Mouse (Mus musculus): ENCODE data around the gene Ucp1. TPM values are rescaled to one million over a fixed set of nuclear protein-coding genes. Genes with fewer than 3 reads are reported as not detected.
"Not testable (repeated sequence)": the region's sequence is repeated elsewhere in the genome, so short reads cannot be mapped to it uniquely, and the experiment has no call there.

Ucp1 gene
- polyA plus RNA-seq, 2 experiments, result 0.05 TPM; not detected in 1

DNA sequence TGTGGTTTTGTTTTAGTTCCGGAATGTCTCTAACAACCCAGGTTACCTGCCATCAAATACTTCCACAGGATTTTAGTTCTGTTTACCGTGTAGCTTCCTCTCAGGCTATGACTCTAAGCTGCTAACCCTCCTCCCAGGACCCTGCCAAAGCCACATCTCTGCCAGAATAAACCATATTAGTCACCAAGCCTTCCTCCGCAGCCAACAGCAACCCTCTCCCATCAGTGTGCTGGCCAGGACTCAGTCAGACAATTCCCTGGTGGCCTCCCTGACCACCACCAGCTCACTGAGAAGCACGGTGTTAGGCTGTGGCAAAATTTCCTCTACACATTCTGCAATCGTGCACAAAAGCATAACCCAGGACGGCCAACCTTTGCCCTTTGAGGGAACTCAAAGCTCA lies 11.7 kb upstream of the Ucp1 start:
- WGBS, result 82% methylated on average over 6 of the region's 6 CpGs
- no peaks in the 10 kb centered on the region for H3K27me3 ChIP-seq (ENCODE audit: control insufficient read depth, insufficient read depth, low read length)
- no peaks in the 10 kb centered on the region for H3K9me3 ChIP-seq (ENCODE audit: control insufficient read depth, low read length)
- H3K4me3 ChIP-seq (replicated peaks; ENCODE audit: low read length), result no peak overlapping the region
- H3K36me3 ChIP-seq (ENCODE audit: control insufficient read depth, insufficient read depth, low read length), result no peaks in the 10 kb centered on the region
- H3K4me2 ChIP-seq (replicated peaks; ENCODE audit: low read depth, low read length, severe bottlenecking), result no peak overlapping the region
- H3K9ac ChIP-seq (ENCODE audit: low read depth, low read length, severe bottlenecking), result no peak overlapping the region
- TF ChIP-seq POLR2A (IDR thresholded peaks at IDR 0.05; ENCODE audit: borderline replicate concordance, extremely low read depth, insufficient read depth, insufficient read length), result no peak
- ATAC-seq (ENCODE audit: low FRiP score, low read depth), result no peak
- no peak for DNase-seq (ENCODE audit: low spot score)
- no peak overlapping the region for H3K27ac ChIP-seq (replicated peaks; ENCODE audit: low read depth, low read length)
- H3K4me1 ChIP-seq (ENCODE audit: control insufficient read depth, insufficient read depth, low read length), result no peaks in the 10 kb centered on the region

DNA sequence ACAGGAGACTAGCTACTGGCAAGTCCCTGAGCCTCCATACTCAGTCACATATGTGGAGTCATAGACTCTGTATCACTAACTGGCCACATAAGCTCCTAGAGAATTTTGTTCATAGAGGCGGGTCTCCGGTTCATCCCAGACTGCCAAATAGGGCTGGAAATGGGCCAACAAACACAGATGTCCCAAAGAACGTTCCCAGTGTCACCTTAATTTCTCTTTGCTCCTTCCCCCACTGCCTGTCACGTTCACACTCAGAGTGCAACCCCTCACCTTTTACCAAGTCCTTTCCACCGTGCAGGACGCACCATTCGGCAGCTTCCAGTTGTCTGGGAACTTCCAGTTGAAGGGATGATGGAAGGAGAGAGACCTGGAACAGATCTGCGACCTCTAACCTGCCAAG lies 4.8 kb upstream of the Ucp1 start:
- no peak overlapping the region for H3K4me2 ChIP-seq (replicated peaks; ENCODE audit: low read depth, low read length, severe bottlenecking)
- no peak overlapping the region for H3K4me3 ChIP-seq (replicated peaks; ENCODE audit: low read length)
- no peaks in the 10 kb centered on the region for H3K4me1 ChIP-seq (ENCODE audit: control insufficient read depth, insufficient read depth, low read length)
- no peaks in the 10 kb centered on the region for H3K36me3 ChIP-seq (ENCODE audit: control insufficient read depth, insufficient read depth, low read length)
- no peaks in the 10 kb centered on the region for H3K9me3 ChIP-seq (ENCODE audit: control insufficient read depth, low read length)
- no peak for ATAC-seq (ENCODE audit: low FRiP score, low read depth)
- DNase-seq (ENCODE audit: low spot score), result no peak
- TF ChIP-seq POLR2A (IDR thresholded peaks at IDR 0.05; ENCODE audit: borderline replicate concordance, extremely low read depth, insufficient read depth, insufficient read length), result no peak
- no peak overlapping the region for H3K9ac ChIP-seq (ENCODE audit: low read depth, low read length, severe bottlenecking)
- H3K27me3 ChIP-seq (ENCODE audit: control insufficient read depth, insufficient read depth, low read length), result peaks cover 18% of the 10 kb centered on the region
- WGBS, result 83% methylated on average over 8 of the region's 8 CpGs
- no peak overlapping the region for H3K27ac ChIP-seq (replicated peaks; ENCODE audit: low read depth, low read length)

DNA sequence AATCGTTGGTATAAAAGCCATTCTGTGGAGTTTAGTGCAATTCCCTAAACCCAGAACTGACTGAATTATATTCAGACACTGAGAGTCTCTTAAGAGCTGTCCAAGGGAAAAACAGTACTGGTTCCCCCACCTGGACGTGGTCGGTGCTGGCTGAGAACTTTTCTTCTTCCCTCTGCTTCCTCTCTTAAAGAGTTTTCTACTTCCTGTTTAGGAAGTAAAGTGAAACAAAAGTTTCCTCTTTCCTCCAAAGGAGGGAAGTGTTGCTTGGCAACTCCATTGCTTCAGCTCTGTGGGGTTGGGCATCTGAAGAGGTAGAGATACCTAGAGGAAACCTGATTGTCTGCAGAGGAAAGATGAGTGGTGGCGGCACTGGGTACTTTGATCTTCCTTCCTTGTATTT lies 7.2 kb downstream of the Ucp1 start:
- Histone ChIP-seq H3K4me1 (ENCODE audit: control insufficient read depth, insufficient read depth, low read length) (no peaks in the 10 kb centered on the region), H3K9me3 (ENCODE audit: control insufficient read depth, low read length) (no peaks in the 10 kb centered on the region), H3K27ac (replicated peaks; ENCODE audit: low read depth, low read length) (no peak overlapping the region), H3K9ac (ENCODE audit: low read depth, low read length, severe bottlenecking) (no peak overlapping the region), H3K36me3 (ENCODE audit: control insufficient read depth, insufficient read depth, low read length) (no peaks in the 10 kb centered on the region), H3K27me3 (ENCODE audit: control insufficient read depth, insufficient read depth, low read length) (no peaks in the 10 kb centered on the region), H3K4me3 (replicated peaks; ENCODE audit: low read length) (no peak overlapping the region), H3K4me2 (replicated peaks; ENCODE audit: low read depth, low read length, severe bottlenecking) (no peak overlapping the region)
- DNase-seq (ENCODE audit: low spot score) (no peak), ATAC-seq (ENCODE audit: low FRiP score, low read depth) (no peak)
- no peak for TF ChIP-seq POLR2A (IDR thresholded peaks at IDR 0.05; ENCODE audit: borderline replicate concordance, extremely low read depth, insufficient read depth, insufficient read length)
- WGBS, result 74% methylated on average over 4 of the region's 4 CpGs

DNA sequence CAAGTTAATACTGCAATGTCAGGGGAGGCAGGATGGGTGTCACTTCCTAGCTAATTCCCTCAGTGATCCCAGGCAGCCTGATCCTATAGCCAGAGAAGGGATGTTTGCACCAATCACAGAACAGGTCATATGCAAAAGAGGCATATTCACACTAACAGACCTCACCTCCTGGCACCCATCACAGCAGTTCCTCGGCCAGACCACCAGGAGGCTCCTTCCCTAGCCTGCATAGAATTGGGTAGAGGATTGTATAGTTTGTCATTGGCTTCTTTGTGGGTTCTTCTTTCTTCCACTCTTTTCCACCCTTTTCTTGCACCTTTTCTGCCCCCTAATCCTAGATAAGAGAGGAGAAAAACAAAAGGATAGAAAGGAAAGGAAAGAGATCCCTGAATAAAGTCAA lies 10.0 kb downstream of the Ucp1 start:
- WGBS, result 60% methylated on average over 1 of the region's 1 CpGs
- DNase-seq (ENCODE audit: low spot score), result no peak
- H3K4me2 ChIP-seq (replicated peaks; ENCODE audit: low read depth, low read length, severe bottlenecking), result no peak overlapping the region

DNA sequence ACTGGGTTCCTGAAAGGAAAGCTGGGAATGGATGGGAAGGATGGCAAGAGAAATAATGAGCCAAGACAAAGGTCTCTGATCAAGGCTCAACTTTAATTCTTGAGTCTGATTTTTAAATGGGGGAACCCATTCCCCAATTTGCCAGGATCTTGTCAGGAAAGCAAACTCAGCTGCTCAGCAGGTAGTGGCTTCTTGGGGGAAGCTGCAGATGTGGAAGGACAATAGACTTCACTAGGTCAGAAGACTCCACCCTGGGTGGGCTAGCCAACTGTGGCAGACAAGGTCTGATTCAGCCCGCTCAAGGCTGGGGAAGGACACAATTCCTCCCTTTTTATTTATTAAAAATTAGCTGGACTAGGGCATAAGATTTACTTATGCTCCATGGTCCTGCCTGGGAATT lies 14.8 kb downstream of the Ucp1 start:
- WGBS, result 100% methylated on average over 1 of the region's 1 CpGs
- TF ChIP-seq POLR2A (IDR thresholded peaks at IDR 0.05; ENCODE audit: borderline replicate concordance, extremely low read depth, insufficient read depth, insufficient read length), result no peak
- ATAC-seq (ENCODE audit: low FRiP score, low read depth), result no peak

More for the DNA sequence above, 10.0 kb downstream of the Ucp1 start:
- TF ChIP-seq POLR2A (IDR thresholded peaks at IDR 0.05; ENCODE audit: borderline replicate concordance, extremely low read depth, insufficient read depth, insufficient read length), result no peak
- Histone ChIP-seq H3K9me3 (ENCODE audit: control insufficient read depth, low read length) (no peaks in the 10 kb centered on the region), H3K36me3 (ENCODE audit: control insufficient read depth, insufficient read depth, low read length) (no peaks in the 10 kb centered on the region), H3K4me3 (replicated peaks; ENCODE audit: low read length) (no peak overlapping the region), H3K9ac (ENCODE audit: low read depth, low read length, severe bottlenecking) (no peak overlapping the region), H3K4me1 (ENCODE audit: control insufficient read depth, insufficient read depth, low read length) (no peaks in the 10 kb centered on the region), H3K27ac (replicated peaks; ENCODE audit: low read depth, low read length) (no peak overlapping the region), H3K27me3 (ENCODE audit: control insufficient read depth, insufficient read depth, low read length) (no peaks in the 10 kb centered on the region)
- ATAC-seq (ENCODE audit: low FRiP score, low read depth), result no peak

DNA sequence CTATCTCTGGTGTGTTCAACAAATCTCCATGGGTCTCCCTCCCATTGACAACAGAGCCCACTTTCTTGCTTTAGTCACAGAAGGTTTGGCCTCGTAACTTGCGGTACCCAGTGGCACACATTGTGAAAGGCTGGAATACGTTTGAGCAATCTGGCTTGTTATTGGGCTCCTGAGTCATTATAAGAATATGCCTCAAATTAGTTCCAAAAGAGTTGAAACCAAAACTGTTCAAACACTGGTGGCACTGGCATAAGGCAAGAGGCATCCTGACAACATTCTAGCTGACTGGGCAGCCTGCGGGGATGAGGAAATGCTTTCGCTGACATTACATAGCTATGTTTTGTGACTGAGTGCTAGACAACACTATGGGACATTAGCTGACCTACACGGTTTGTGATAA lies 19.7 kb downstream of the Ucp1 start:
- Histone ChIP-seq H3K9ac (ENCODE audit: low read depth, low read length, severe bottlenecking) (no peak overlapping the region), H3K4me3 (replicated peaks; ENCODE audit: low read length) (no peak overlapping the region), H3K27ac (replicated peaks; ENCODE audit: low read depth, low read length) (no peak overlapping the region), H3K27me3 (ENCODE audit: control insufficient read depth, insufficient read depth, low read length) (no peaks in the 10 kb centered on the region), H3K4me1 (ENCODE audit: control insufficient read depth, insufficient read depth, low read length) (no peaks in the 10 kb centered on the region), H3K9me3 (ENCODE audit: control insufficient read depth, low read length) (no peaks in the 10 kb centered on the region), H3K4me2 (replicated peaks; ENCODE audit: low read depth, low read length, severe bottlenecking) (no peak overlapping the region), H3K36me3 (ENCODE audit: control insufficient read depth, insufficient read depth, low read length) (peaks cover 5% of the 10 kb centered on the region; the same call in 1 of the 2 replicates)
- DNase-seq (ENCODE audit: low spot score) (no peak), ATAC-seq (ENCODE audit: low FRiP score, low read depth) (no peak)
- TF ChIP-seq POLR2A (IDR thresholded peaks at IDR 0.05; ENCODE audit: borderline replicate concordance, extremely low read depth, insufficient read depth, insufficient read length), result no peak
- WGBS, result 78% methylated on average over 6 of the region's 6 CpGs

More for the DNA sequence above, 14.8 kb downstream of the Ucp1 start:
- no peak overlapping the region for H3K27ac ChIP-seq (replicated peaks; ENCODE audit: low read depth, low read length)
- DNase-seq (ENCODE audit: low spot score), result no peak
- no peak overlapping the region for H3K4me2 ChIP-seq (replicated peaks; ENCODE audit: low read depth, low read length, severe bottlenecking)
- no peak overlapping the region for H3K9ac ChIP-seq (ENCODE audit: low read depth, low read length, severe bottlenecking)
- H3K27me3 ChIP-seq (ENCODE audit: control insufficient read depth, insufficient read depth, low read length), result no peaks in the 10 kb centered on the region
- no peaks in the 10 kb centered on the region for H3K4me1 ChIP-seq (ENCODE audit: control insufficient read depth, insufficient read depth, low read length)
- no peaks in the 10 kb centered on the region for H3K9me3 ChIP-seq (ENCODE audit: control insufficient read depth, low read length)
- H3K36me3 ChIP-seq (ENCODE audit: control insufficient read depth, insufficient read depth, low read length), result no peaks in the 10 kb centered on the region
- no peak overlapping the region for H3K4me3 ChIP-seq (replicated peaks; ENCODE audit: low read length)

DNA sequence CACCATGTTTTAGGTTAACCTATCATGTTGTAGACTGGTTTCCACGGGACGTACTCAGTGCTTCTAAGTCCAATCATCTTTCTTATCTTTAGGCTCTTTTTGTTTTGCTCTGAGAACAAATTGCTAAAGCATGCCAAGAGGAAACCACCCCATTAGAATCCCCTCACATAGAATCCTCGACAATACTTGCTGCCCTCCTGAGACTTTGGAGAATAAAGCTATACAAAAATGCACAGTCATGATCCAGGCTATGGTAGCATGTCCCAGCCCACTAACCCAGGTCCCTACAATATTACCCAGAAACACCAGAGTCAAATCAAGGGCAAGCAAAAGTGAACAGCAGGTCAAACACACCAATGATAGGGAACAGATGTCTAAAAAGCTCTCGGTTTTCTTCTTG lies 24.9 kb downstream of the Ucp1 start:
- not testable (repeated sequence) for H3K4me1 ChIP-seq (ENCODE audit: control insufficient read depth, insufficient read depth, low read length); H3K27me3 ChIP-seq (ENCODE audit: control insufficient read depth, insufficient read depth, low read length); H3K4me3 ChIP-seq (replicated peaks; ENCODE audit: low read length); ATAC-seq (ENCODE audit: low FRiP score, low read depth); H3K4me2 ChIP-seq (replicated peaks; ENCODE audit: low read depth, low read length, severe bottlenecking); H3K9me3 ChIP-seq (ENCODE audit: control insufficient read depth, low read length); H3K27ac ChIP-seq (replicated peaks; ENCODE audit: low read depth, low read length); H3K9ac ChIP-seq (ENCODE audit: low read depth, low read length, severe bottlenecking); DNase-seq (ENCODE audit: low spot score)
- 73% methylated on average over 4 of the region's 4 CpGs for WGBS
- peaks cover 34% of the 10 kb centered on the region for H3K36me3 ChIP-seq (ENCODE audit: control insufficient read depth, insufficient read depth, low read length)

Measured in limb, embryonic 14.5 days (tissue).